Mouse (Mus musculus) right cerebral cortex, postnatal 14 days (tissue): Measurements from ENCODE around the gene Fkbp14.

Experiments
- DNase-seq: peaks from one replicate; pipeline ENCODE4 v3.0.0; 2022

The Fkbp14 gene

GRCm38 (mm10) chr6:54542836-54543235, 54.3 kb downstream of the Fkbp14 start:
- DNase-seq: no peak

- DNase-seq: no peak
Observed at GRCm38 (mm10) chr6:54540252-54540887, 56.7 kb downstream of the Fkbp14 start.

GRCm38 (mm10) chr6:54539396-54539795, 57.7 kb downstream of the Fkbp14 start:
- DNase-seq: no peak

- no peak for DNase-seq
Observed at GRCm38 (mm10) chr6:54538773-54539173, 58.3 kb downstream of the Fkbp14 start.

GRCm38 (mm10) chr6:54537053-54537452, 60.1 kb downstream of the Fkbp14 start:
- no peak for DNase-seq

- no peak for DNase-seq
Observed at GRCm38 (mm10) chr6:54535485-54535884, 61.6 kb downstream of the Fkbp14 start.

- no peak for DNase-seq
Observed at GRCm38 (mm10) chr6:54531048-54531481, 66.0 kb downstream of the Fkbp14 start.

- no peak for DNase-seq
Observed at GRCm38 (mm10) chr6:54530182-54530581, 66.9 kb downstream of the Fkbp14 start.

GRCm38 (mm10) chr6:54528666-54529065, 68.4 kb downstream of the Fkbp14 start:
- DNase-seq: no peak
